Comparison of ENCODE assay signal across 28 mouse cellular contexts in the genomic region with DNA sequence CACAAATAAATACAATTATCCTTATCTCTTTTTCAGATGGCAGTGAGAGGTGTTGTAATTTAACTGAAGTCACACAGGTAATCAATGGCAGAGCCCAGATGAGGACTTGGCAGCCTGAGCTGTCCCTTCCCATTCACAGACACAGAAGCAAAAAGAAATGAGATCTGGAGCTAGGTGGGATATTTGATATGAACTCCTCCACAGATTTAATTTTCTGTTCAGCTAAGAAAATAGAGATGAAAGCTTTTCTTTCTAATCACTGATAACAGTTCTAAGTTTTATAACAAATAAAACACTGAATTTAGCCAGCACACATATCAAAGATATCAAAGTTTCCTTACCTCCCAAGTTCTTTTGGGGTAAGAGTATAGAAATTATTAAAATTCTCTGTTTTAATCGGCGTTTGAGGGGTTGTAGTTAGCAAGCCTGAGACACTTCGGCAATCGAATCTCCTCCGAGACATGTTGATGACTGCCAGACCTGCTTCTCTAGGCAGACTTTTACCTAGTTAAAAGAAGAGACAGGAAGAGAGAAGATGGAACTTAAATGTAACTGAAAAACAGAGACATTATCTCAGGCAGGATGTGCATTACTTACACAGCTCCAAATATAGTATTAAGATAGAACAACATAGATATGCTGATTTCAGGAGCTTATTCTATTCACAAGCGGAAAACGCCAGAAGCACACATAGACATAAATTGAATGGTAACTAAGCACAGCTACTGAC. TPM values are rescaled to one million over a fixed set of nuclear protein-coding genes. Genes with fewer than 3 reads are reported as not detected.
DNase-seq lines count a peak whose midpoint lies in the region; ATAC-seq and TF ChIP-seq lines count a peak whose summit lies in the region.
"Had no signal": no experiment of that assay in that cellular context is flagged by ENCODE, and none has a peak within 500 bp of the region (broad histone marks: within the 10 kb centered on the region; RNA-seq: fewer than 3 reads in every experiment).

No protein-coding gene starts in this region.

- peaks cover 14% of the 10 kb centered on the region for H3K36me3 ChIP-seq in spleen, adult 2 months (ENCODE audit: control insufficient read depth, insufficient read depth, low read length)
- H3K36me3 ChIP-seq: embryonic facial prominence, embryonic 13.5 days; forebrain, embryonic 10.5 days; forebrain, embryonic 15.5 days; limb, embryonic 12.5 days; liver, embryonic 15.5 days had no signal

- H3K4me3 ChIP-seq in spleen, adult 2 months (ENCODE audit: extremely low read depth, insufficient read depth, insufficient read length) = peak overlapping the region; percentile 44
- H3K4me3 ChIP-seq in bone marrow, adult 2 months (replicated peaks; ENCODE audit: control insufficient read depth, low read depth, low read length) = peak overlapping the region; percentile 20
- H3K4me3 ChIP-seq: embryonic facial prominence, embryonic 13.5 days; forebrain, embryonic 10.5 days; forebrain, embryonic 15.5 days; gastrocnemius, adult 2 months; heart, adult 2 months; heart, embryonic 13.5 days; left cerebral cortex, adult 2 months; limb, embryonic 12.5 days; liver, embryonic 15.5 days had no signal

- peak; percentile 26; the same call in 1 of the 2 replicates for TF ChIP-seq POLR2A in spleen, adult 2 months (IDR thresholded peaks at IDR 0.05; ENCODE audit: low read depth, low read length)
- no peak for TF ChIP-seq POLR2A in bone marrow, adult 2 months (IDR thresholded peaks at IDR 0.05; ENCODE audit: borderline replicate concordance, control insufficient read depth, low read depth, low read length)

- no peak for TF ChIP-seq CTCF in spleen, adult 2 months (IDR thresholded peaks at IDR 0.05; ENCODE audit: extremely low read depth, insufficient read depth, insufficient read length, insufficient replicate concordance)
- TF ChIP-seq CTCF in bone marrow, adult 2 months (IDR thresholded peaks at IDR 0.05; ENCODE audit: control insufficient read depth, insufficient read depth, low read length) = no peak

- H3K27me3 ChIP-seq in spleen, adult 2 months (ENCODE audit: control insufficient read depth, insufficient read depth, low read length) = no peaks in the 10 kb centered on the region
- H3K27me3 ChIP-seq: embryonic facial prominence, embryonic 13.5 days; forebrain, embryonic 15.5 days; heart, embryonic 13.5 days; limb, embryonic 12.5 days; liver, embryonic 15.5 days; Patski had no signal

- H3K27ac ChIP-seq in spleen, adult 2 months (ENCODE audit: insufficient read depth, low read length) = peak overlapping the region; percentile 71
- H3K27ac ChIP-seq in bone marrow, adult 2 months (ENCODE audit: control insufficient read depth, insufficient read depth, low read depth, low read length, poor library complexity) = no peak overlapping the region
- H3K27ac ChIP-seq: embryonic facial prominence, embryonic 13.5 days; forebrain, embryonic 10.5 days; forebrain, embryonic 15.5 days; gastrocnemius, adult 2 months; heart, adult 2 months; heart, embryonic 13.5 days; hindbrain, embryonic 14.5 days; left cerebral cortex, adult 2 months; limb, embryonic 12.5 days; liver, embryonic 15.5 days had no signal

- ATAC-seq in CD4-positive, CD25-positive, alpha-beta regulatory T cell, adult 4 months = peak; percentile 63
- ATAC-seq: forebrain, embryonic 15.5 days; Patski had no signal

- H3K4me1 ChIP-seq in spleen, adult 2 months (ENCODE audit: control insufficient read depth, insufficient read depth, insufficient read length) = peaks cover 7% of the 10 kb centered on the region
- no peaks in the 10 kb centered on the region; the same call in 1 of the 2 replicates for H3K4me1 ChIP-seq in bone marrow, adult 2 months (ENCODE audit: control insufficient read depth, insufficient read depth, low read length)
- H3K4me1 ChIP-seq: forebrain, embryonic 15.5 days; heart, embryonic 13.5 days; liver, embryonic 15.5 days had no signal

- WGBS in spleen, adult 2 months = 36% methylated on average over 7 of the region's 7 CpGs
- WGBS in bone marrow, adult 2 months = 65% methylated on average over 7 of the region's 7 CpGs

- DNase-seq in spleen, adult 2 months (ENCODE audit: low read depth in 1 of 2, low spot score in 2 of 2) = no peak
- DNase-seq in spleen, postnatal 4 days (ENCODE audit: low spot score in 2 of 2) = no peak
- DNase-seq in thymus, postnatal 25 days = peak; percentile 38
- no peak for DNase-seq in layer of hippocampus, postnatal 36 days
- DNase-seq in gastrocnemius, adult 18-20 months (ENCODE audit: low spot score) = no peak
- no peak for DNase-seq in spleen, adult 12 weeks (ENCODE audit: low spot score)
- DNase-seq: adrenal gland, postnatal 36 days; cerebellum, adult 8-10 months; gastrocnemius, adult 2 months; gastrocnemius, postnatal 36 days; heart, adult 2 months; heart, postnatal 10 days; kidney, adult 2 months; kidney, postnatal 10 days; lung, embryonic 14.5 days; lung, postnatal 14 days; midbrain, embryonic 14.5 days had no signal

RNA-seq across cellular contexts. Expression of a gene that starts 8.7 kb away (rescaled TPM):
- 25.7 and 30.0 TPM in 2 replicates for polyA plus RNA-seq in spleen, adult 2 months (2012; rRNA removed)
- polyA plus RNA-seq in CD4-positive, CD25-positive, alpha-beta regulatory T cell, adult 4 months (2017; shearing (Covaris generic)) = 100 to 1,000 TPM; 437 to 460 TPM
- 19.9 and 33.1 TPM in 2 replicates for polyA plus RNA-seq in bone marrow, adult 2 months (2011; ENCODE audit: insufficient read depth, insufficient read length, low replicate concordance, missing spikeins)
- total RNA-seq in layer of hippocampus, postnatal 36 days (2021) = 1 to 10 TPM; 4.9 to 6.2 TPM
- total RNA-seq in gastrocnemius, adult 18-20 months (2021) = 1 to 10 TPM; 4.8 to 4.9 TPM

Comparison
In these comparisons a context has a peak if more than half of its experiments do, and no peak if none do; other contexts are left out.
1. RNA of a gene that starts 8.7 kb away (polyA plus RNA-seq): 437 to 460 TPM in CD4-positive, CD25-positive, alpha-beta regulatory T cell, adult 4 months; 19.9 to 33.1 TPM in bone marrow, adult 2 months and 25.7 to 30.0 TPM in spleen, adult 2 months; every median in the first group is over 10 times any median in the second.